ENCODE assay signal across 8 mouse cellular contexts in the genomic region with DNA sequence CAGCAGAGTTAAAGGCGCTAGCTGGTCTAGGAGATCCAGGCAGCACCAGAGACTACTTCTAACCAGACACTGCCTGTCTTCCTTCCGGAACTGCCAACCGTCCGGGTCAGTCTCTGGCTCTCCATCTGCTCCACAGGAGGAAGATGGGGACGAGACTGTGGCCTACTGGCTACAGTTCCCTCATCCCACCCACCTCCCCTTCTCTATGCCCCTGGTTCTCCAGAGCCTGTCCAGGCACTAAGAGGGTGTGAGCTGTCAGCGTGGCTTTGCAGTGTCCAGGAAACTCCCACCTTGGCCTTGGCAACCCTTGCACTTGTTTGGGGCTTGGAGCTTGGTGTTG. TPM values are rescaled to one million over a fixed set of nuclear protein-coding genes. Genes with fewer than 3 reads are reported as not detected.
A peak's percentile ranks its signal among the peaks of the same experiment; 100 is the strongest.
DNase-seq lines count a peak whose midpoint lies in the region; ATAC-seq and TF ChIP-seq lines count a peak whose summit lies in the region.

No protein-coding gene starts in this region.

- 6% methylated on average over 6 of the region's 6 CpGs for WGBS in lung, adult 2 months
- 1% methylated on average over 6 of the region's 6 CpGs for WGBS in forebrain, embryonic 10.5 days
- 2% methylated on average over 6 of the region's 6 CpGs for WGBS in limb, embryonic 10.5 days
- 3% methylated on average over 6 of the region's 6 CpGs for WGBS in neural tube, embryonic 13.5 days

- H3K9me3 ChIP-seq in forebrain, embryonic 10.5 days, result no peaks in the 10 kb centered on the region
- H3K9me3 ChIP-seq in limb, embryonic 10.5 days (replicated peaks), result no peaks in the 10 kb centered on the region
- H3K9me3 ChIP-seq in neural tube, embryonic 13.5 days, result no peaks in the 10 kb centered on the region

- H3K36me3 ChIP-seq in forebrain, embryonic 10.5 days (replicated peaks), result no peaks in the 10 kb centered on the region
- no peaks in the 10 kb centered on the region for H3K36me3 ChIP-seq in limb, embryonic 10.5 days
- H3K36me3 ChIP-seq in neural tube, embryonic 13.5 days, result no peaks in the 10 kb centered on the region

- no peaks in the 10 kb centered on the region for H3K27me3 ChIP-seq in forebrain, embryonic 10.5 days (ENCODE audit: poor library complexity, severe bottlenecking)
- no peaks in the 10 kb centered on the region for H3K27me3 ChIP-seq in limb, embryonic 10.5 days (ENCODE audit: low read depth, poor library complexity, severe bottlenecking)
- no peaks in the 10 kb centered on the region for H3K27me3 ChIP-seq in neural tube, embryonic 13.5 days

- no peak for TF ChIP-seq POLR2A in lung, adult 2 months (IDR thresholded peaks at IDR 0.05; ENCODE audit: borderline replicate concordance, extremely low read depth, low read depth, low read length)

- no peak; the same call in none of the 2 replicates for ATAC-seq in neural tube, embryonic 13.5 days (ENCODE audit: low read depth)

- TF ChIP-seq CTCF in lung, adult 2 months (IDR thresholded peaks at IDR 0.05; ENCODE audit: insufficient read depth, low read length), result no peak

- H3K4me1 ChIP-seq in lung, adult 2 months (ENCODE audit: control insufficient read depth, insufficient read depth, low read length), result peaks cover 3% of the 10 kb centered on the region; the same call in 1 of the 2 replicates
- H3K4me1 ChIP-seq in forebrain, embryonic 10.5 days, result peaks cover 21% of the 10 kb centered on the region
- peaks cover 27% of the 10 kb centered on the region for H3K4me1 ChIP-seq in limb, embryonic 10.5 days
- H3K4me1 ChIP-seq in neural tube, embryonic 13.5 days (replicated peaks), result peaks cover 28% of the 10 kb centered on the region

- H3K27ac ChIP-seq in forebrain, embryonic 10.5 days, result peak overlapping the region; percentile 87
- H3K27ac ChIP-seq in limb, embryonic 10.5 days, result peak overlapping the region; percentile 83
- H3K27ac ChIP-seq in neural tube, embryonic 13.5 days (replicated peaks), result peak overlapping the region; percentile 77

- DNase-seq in lung, adult 2 months, result no peak
- no peak for DNase-seq in lung, adult 18-20 months
- no peak for DNase-seq in forebrain, embryonic 10.5 days (ENCODE audit: extremely low spot score, low spot score)
- DNase-seq in limb, embryonic 10.5 days (ENCODE audit: low spot score), result no peak
- no peak for DNase-seq in cerebellum, postnatal 10 days
- no peak for DNase-seq in adrenal gland, postnatal 4 days (ENCODE audit: low spot score in 2 of 2)
- no peak for DNase-seq in right cerebral cortex, postnatal 25 days

- peak overlapping the region; percentile 64 for H3K4me2 ChIP-seq in neural tube, embryonic 13.5 days

- H3K9ac ChIP-seq in neural tube, embryonic 13.5 days, result peak overlapping the region; percentile 82

- H3K4me3 ChIP-seq in lung, adult 2 months (replicated peaks; ENCODE audit: extremely low read depth, low read depth, low read length), result peak overlapping the region; percentile 7
- H3K4me3 ChIP-seq in forebrain, embryonic 10.5 days, result peak overlapping the region; percentile 66
- peak overlapping the region; percentile 62 for H3K4me3 ChIP-seq in limb, embryonic 10.5 days
- H3K4me3 ChIP-seq in neural tube, embryonic 13.5 days, result peak overlapping the region; percentile 53

RNA-seq across cellular contexts. Expression of gene Gsdme, which starts 1.8 kb away (rescaled TPM):
- 0.48 and 0.75 TPM in 2 replicates for polyA plus RNA-seq in lung, adult 2 months (2012; rRNA removed)
- 57.2 and 59.1 TPM in 2 replicates for polyA plus RNA-seq in forebrain, embryonic 10.5 days (2016; fragmentation: Nextera tagmentation; extraction: Ambion mirVana)
- 42.3 and 46.4 TPM in 2 replicates for polyA plus RNA-seq in limb, embryonic 10.5 days (2016; fragmentation: Nextera tagmentation; extraction: Ambion mirVana)
- polyA plus RNA-seq in neural tube, embryonic 13.5 days (2015; fragmentation: Nextera tagmentation; extraction: Ambion mirVana), result 68.8 and 72.4 TPM in 2 replicates
- total RNA-seq in adrenal gland, postnatal 4 days (2021), result 1 to 10 TPM; 4.3 to 5.0 TPM

Comparison
In these comparisons a context has a peak if more than half of its experiments do, and no peak if none do; other contexts are left out.
1. H3K4me3 ChIP-seq: peak in every context shown above with its lines; median percentile 66 in forebrain, embryonic 10.5 days; 62 in limb, embryonic 10.5 days; 53 in neural tube, embryonic 13.5 days; 7 in lung, adult 2 months.
2. RNA of gene Gsdme, which starts 1.8 kb away (polyA plus RNA-seq): 68.8 to 72.4 TPM in neural tube, embryonic 13.5 days, 57.2 to 59.1 TPM in forebrain, embryonic 10.5 days and 42.3 to 46.4 TPM in limb, embryonic 10.5 days; 0.48 to 0.75 TPM in lung, adult 2 months; every median in the first group is over 10 times any median in the second.
3. Peak in every context shown above with its lines, with median percentiles within 50 percentile points of each other: H3K27ac ChIP-seq.